Mouse (Mus musculus) stomach, embryonic 16.5 days (tissue): ENCODE results near the gene Bach2. TPM values are rescaled to one million over a fixed set of nuclear protein-coding genes. Genes with fewer than 3 reads are reported as not detected.

Experiments
- ATAC-seq: fragments of 200-750 bp; cut with Nextera tagmentation; 2 replicates; pipeline ENCODE4 v1.8.0; 2017; ENCODE audit warnings: moderate number of reproducible peaks, moderate TSS enrichment; ENCODE audit not compliant: insufficient read depth, low FRiP score
- H3K27ac ChIP-seq: fragments of 300-500 bp; sonication (generic); 2 replicates; pipeline ENCODE4 v1.5.1; 2014; ENCODE audit warnings: low read length
- H3K27me3 ChIP-seq: fragments of 300-500 bp; sonication (generic); 2 replicates; pipeline ENCODE4 v1.6.1; 2014; ENCODE audit warnings: low read length, control low read depth, mixed read lengths; ENCODE audit not compliant: control insufficient read depth, insufficient read depth
- H3K36me3 ChIP-seq: fragments of 300-500 bp; sonication (generic); 2 replicates; pipeline ENCODE4 v1.6.1; 2014; ENCODE audit warnings: low read length; ENCODE audit not compliant: control insufficient read depth, insufficient read depth
- H3K4me1 ChIP-seq: fragments of 300-500 bp; sonication (generic); 2 replicates; pipeline ENCODE4 v1.6.1; 2014; ENCODE audit warnings: low read length, control low read depth, mixed read lengths; ENCODE audit not compliant: control insufficient read depth, insufficient read depth
- H3K4me2 ChIP-seq: fragments of 300-500 bp; sonication (generic); 2 replicates; pipeline ENCODE4 v1.6.1; 2014; ENCODE audit warnings: low read depth, low read length, mixed read lengths
- H3K4me3 ChIP-seq: fragments of 300-500 bp; sonication (generic); replicated peaks from 2 replicates; pipeline ENCODE4 v1.5.1; 2014; ENCODE audit warnings: mild to moderate bottlenecking, low read length
- H3K9ac ChIP-seq: fragments of 300-500 bp; sonication (generic); 2 replicates; pipeline ENCODE4 v1.6.1; 2014; ENCODE audit warnings: low read length
- H3K9me3 ChIP-seq: fragments of 300-500 bp; sonication (generic); replicated peaks from 2 replicates; pipeline ENCODE4 v1.6.1; 2016; ENCODE audit warnings: low read length, control low read depth; ENCODE audit not compliant: control insufficient read depth
- WGBS: fragments of 180-500 bp; shearing (Covaris S2); extraction: QIAGEN DNeasy Blood & Tissue Kit; methylation state at CpG from one replicate; pipeline ENCODE4 v1.1.7; 2014; 5-methylcytosine and 5-hydroxymethylcytosine counted together
- polyA plus RNA-seq: library from polyadenylated mRNA; unstranded; fragments of >200 nt; fragmentation: Nextera tagmentation; extraction: Ambion mirVana; gene quantifications from 2 replicates; pipeline ENCODE4 v1.2.1, GENCODE M21; 2015

The Bach2 gene
- polyA plus RNA-seq, 1 experiment from 2014 or later, result 3.5 TPM

DNA sequence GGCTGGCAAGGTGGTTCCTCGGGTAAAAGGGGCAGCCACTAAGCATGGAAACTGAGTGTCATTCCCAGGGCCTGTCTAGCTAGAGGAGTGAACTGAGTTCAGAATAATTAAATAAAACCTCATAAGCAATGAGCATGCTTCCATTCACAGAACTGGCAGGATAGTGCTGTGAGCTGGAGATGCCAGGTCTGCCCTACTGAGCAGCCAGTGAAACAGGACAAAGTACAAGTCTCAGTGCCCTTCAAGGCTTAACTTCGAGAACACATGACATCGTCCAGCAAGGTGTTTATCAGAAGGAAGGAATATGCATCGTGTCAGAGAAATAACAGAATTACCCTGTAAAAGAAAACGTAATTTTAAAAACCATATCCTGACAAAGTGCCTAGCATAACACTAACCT lies 335.0 kb downstream of the Bach2 start:
- no peaks in the 10 kb centered on the region for H3K9me3 ChIP-seq
- H3K27ac ChIP-seq, result no peak overlapping the region
- H3K36me3 ChIP-seq, result no peaks in the 10 kb centered on the region
- ATAC-seq, result no peak
- no peak overlapping the region for H3K4me3 ChIP-seq
- peaks cover 11% of the 10 kb centered on the region; the same call in 1 of the 2 replicates for H3K4me1 ChIP-seq
- no peak overlapping the region for H3K4me2 ChIP-seq
- H3K27me3 ChIP-seq, result no peaks in the 10 kb centered on the region
- 78% methylated on average over 5 of the region's 5 CpGs for WGBS
- no peak overlapping the region for H3K9ac ChIP-seq

DNA sequence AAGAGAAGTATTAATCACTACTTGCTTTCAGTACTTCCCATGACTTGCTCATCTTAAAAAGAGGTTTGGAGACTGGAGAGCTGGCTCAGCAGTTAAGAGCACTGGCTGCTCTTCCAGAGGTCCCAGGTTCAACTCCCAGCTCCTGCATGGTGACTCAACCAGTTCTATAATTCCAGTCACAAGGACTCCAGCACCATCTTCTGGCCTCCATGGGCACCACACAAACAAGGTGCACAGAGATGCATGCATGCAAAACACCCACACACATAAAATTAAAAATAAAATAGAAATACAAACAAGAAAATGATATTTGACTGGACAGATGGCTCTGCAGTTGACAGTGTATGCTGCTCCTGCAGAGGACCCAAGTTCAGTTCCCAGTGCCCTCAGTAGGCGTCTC lies 336.0 kb downstream of the Bach2 start:
- Histone ChIP-seq H3K4me1 (peaks cover 11% of the 10 kb centered on the region; the same call in 1 of the 2 replicates), H3K9me3 (no peaks in the 10 kb centered on the region), H3K27me3 (no peaks in the 10 kb centered on the region), H3K36me3 (no peaks in the 10 kb centered on the region), H3K27ac (no peak overlapping the region), H3K4me2 (no peak overlapping the region), H3K9ac (no peak overlapping the region), H3K4me3 (no peak overlapping the region)
- ATAC-seq, result no peak
- WGBS, result 86% methylated on average over 1 of the region's 1 CpGs

DNA sequence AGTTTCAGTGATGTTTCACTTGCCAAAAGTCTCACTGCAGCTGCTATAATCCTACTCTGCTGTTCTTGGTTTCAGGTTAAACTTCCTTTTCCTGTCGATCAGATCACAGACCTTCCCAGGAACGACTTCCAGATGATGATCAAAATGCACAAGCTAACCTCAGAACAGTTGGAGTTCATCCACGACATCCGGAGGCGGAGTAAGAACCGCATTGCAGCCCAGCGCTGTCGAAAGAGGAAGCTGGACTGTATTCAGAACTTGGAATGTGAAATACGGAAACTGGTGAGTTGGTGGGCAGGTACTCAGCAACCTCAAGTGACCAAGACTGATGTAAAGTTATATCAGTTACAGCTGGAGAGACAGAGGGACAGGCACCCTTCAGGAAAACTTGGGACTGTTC lies 336.6 kb downstream of the Bach2 start:
- Histone ChIP-seq H3K4me2 (no peak overlapping the region), H3K4me3 (no peak overlapping the region), H3K9ac (no peak overlapping the region), H3K27ac (no peak overlapping the region), H3K36me3 (no peaks in the 10 kb centered on the region), H3K4me1 (peaks cover 6% of the 10 kb centered on the region; the same call in 1 of the 2 replicates), H3K9me3 (no peaks in the 10 kb centered on the region), H3K27me3 (no peaks in the 10 kb centered on the region)
- no peak for ATAC-seq
- 58% methylated on average over 9 of the region's 9 CpGs for WGBS

DNA sequence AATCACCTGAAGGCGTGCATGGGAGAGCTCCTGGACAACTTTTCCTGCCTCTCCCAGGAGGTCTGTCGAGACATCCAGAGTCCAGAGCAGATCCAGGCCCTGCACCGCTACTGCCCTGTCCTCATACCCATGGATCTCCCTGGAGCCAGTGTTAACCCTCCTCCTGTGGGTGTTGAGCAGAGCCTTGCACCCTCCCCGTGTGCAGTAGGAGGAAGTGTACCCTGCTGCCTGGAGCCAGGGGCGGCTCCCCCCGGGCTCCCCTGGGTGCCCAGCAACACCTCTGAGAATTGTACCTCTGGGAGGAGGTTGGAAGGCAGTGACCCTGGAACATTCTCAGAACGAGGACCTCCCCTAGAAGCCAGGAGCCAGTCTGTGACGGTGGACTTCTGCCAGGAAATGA lies 341.2 kb downstream of the Bach2 start:
- H3K27me3 ChIP-seq, result no peaks in the 10 kb centered on the region
- WGBS, result 79% methylated on average over 8 of the region's 8 CpGs

DNA sequence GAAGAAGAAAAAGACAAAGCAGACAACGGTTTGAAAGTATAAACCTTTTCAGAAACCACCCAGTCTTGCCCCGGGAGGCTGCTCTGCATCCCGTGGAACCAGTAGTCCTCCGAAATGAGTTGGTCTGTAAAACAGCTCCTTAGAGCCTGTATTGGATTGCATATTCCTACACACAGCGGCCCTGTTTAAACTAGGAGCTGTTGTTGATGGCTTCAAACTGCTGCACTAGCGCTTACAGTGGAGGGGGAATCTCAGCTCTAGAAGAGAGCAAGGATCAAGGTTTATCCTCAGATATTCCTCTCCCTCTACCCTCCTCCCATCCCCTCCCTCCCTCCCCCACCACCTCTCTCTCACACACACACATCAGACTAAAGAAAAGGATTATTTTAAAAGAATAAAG lies 345.6 kb downstream of the Bach2 start:
- ATAC-seq, result no peak
- no peaks in the 10 kb centered on the region for H3K27me3 ChIP-seq
- H3K9ac ChIP-seq, result no peak overlapping the region
- H3K4me2 ChIP-seq, result no peak overlapping the region
- H3K9me3 ChIP-seq, result no peaks in the 10 kb centered on the region
- WGBS, result 61% methylated on average over 6 of the region's 6 CpGs
- no peaks in the 10 kb centered on the region for H3K36me3 ChIP-seq
- H3K27ac ChIP-seq, result no peak overlapping the region
- no peaks in the 10 kb centered on the region for H3K4me1 ChIP-seq
- no peak overlapping the region for H3K4me3 ChIP-seq

More for the DNA sequence above, 341.2 kb downstream of the Bach2 start:
- no peak overlapping the region for H3K9ac ChIP-seq
- no peaks in the 10 kb centered on the region for H3K9me3 ChIP-seq
- H3K4me3 ChIP-seq, result no peak overlapping the region
- H3K36me3 ChIP-seq, result no peaks in the 10 kb centered on the region
- no peak overlapping the region for H3K27ac ChIP-seq
- H3K4me2 ChIP-seq, result no peak overlapping the region
- H3K4me1 ChIP-seq, result no peaks in the 10 kb centered on the region
- no peak for ATAC-seq

DNA sequence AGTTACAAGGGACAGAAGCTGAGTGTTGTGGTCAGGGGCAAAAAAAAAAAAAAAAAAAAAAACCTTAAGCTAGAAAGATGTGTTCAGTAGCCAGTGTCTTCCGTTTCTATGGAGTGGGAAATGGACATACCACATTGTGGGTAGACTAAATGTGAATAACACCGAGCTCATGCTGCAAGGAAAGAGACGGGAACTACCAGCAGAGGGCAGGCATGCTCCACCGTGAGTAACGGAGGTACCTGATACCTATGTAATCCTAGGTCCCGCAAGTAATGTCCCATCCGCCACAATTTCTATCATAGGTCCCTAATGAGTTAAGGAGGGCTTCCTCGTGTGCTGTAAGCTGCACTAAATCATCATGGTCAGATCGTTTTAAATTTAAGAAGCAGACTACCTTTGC lies 348.0 kb downstream of the Bach2 start:
- H3K9ac ChIP-seq, result no peak overlapping the region
- H3K4me3 ChIP-seq, result no peak overlapping the region
- H3K27ac ChIP-seq, result no peak overlapping the region
- H3K27me3 ChIP-seq, result no peaks in the 10 kb centered on the region
- no peak overlapping the region for H3K4me2 ChIP-seq
- 10% methylated on average over 9 of the region's 9 CpGs for WGBS
- H3K4me1 ChIP-seq, result no peaks in the 10 kb centered on the region
- no peaks in the 10 kb centered on the region for H3K36me3 ChIP-seq
- no peak for ATAC-seq
- H3K9me3 ChIP-seq, result no peaks in the 10 kb centered on the region

DNA sequence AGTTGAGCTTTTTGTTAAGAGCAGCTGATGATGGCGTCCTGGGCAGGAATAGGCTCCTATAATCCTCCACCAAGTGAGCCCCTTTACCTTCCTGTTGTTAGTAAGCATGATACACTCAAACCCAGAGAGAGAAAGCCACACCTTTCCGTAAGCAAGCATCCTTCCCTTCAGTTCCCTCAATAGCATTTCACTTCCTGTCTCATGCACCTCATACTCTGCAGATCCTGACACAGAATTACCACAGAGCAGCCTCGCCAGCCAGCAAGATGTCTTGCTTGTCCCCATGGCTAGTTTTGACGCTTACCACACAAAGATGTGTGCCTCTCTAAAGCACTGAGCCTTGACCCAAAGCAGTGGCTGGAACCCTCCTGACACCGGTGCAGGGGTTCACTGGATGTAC lies 348.9 kb downstream of the Bach2 start:
- 82% methylated on average over 5 of the region's 5 CpGs for WGBS
- no peak overlapping the region for H3K4me2 ChIP-seq
- ATAC-seq, result no peak

DNA sequence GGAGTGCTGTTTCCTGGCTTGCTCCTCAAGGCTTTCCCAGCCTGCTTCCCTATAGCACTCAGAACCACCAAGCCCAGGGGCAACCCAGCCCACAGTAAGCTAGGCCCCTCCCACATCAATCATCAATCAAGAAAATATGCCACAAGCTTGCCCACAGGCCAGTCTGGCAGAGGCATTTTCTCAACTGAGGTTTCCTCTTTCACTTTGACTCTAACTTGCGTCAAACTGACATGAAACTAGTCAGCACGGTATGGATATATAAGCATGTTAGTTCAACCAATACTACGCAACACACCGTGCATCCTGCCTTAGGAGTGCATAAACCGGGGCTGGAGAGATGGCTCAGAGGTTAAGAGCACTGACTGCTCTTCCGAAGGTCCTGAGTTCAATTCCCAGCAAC lies 349.6 kb downstream of the Bach2 start:
- 78% methylated on average over 6 of the region's 6 CpGs for WGBS
- no peak for ATAC-seq
- Histone ChIP-seq H3K36me3 (no peaks in the 10 kb centered on the region), H3K27me3 (no peaks in the 10 kb centered on the region), H3K4me2 (no peak overlapping the region), H3K4me3 (no peak overlapping the region), H3K4me1 (no peaks in the 10 kb centered on the region), H3K9ac (no peak overlapping the region), H3K9me3 (no peaks in the 10 kb centered on the region), H3K27ac (no peak overlapping the region)

More for the DNA sequence above, 348.9 kb downstream of the Bach2 start:
- no peaks in the 10 kb centered on the region for H3K36me3 ChIP-seq
- no peaks in the 10 kb centered on the region for H3K9me3 ChIP-seq
- no peak overlapping the region for H3K4me3 ChIP-seq
- H3K9ac ChIP-seq, result no peak overlapping the region
- no peaks in the 10 kb centered on the region for H3K4me1 ChIP-seq
- H3K27ac ChIP-seq, result no peak overlapping the region
- H3K27me3 ChIP-seq, result no peaks in the 10 kb centered on the region

DNA sequence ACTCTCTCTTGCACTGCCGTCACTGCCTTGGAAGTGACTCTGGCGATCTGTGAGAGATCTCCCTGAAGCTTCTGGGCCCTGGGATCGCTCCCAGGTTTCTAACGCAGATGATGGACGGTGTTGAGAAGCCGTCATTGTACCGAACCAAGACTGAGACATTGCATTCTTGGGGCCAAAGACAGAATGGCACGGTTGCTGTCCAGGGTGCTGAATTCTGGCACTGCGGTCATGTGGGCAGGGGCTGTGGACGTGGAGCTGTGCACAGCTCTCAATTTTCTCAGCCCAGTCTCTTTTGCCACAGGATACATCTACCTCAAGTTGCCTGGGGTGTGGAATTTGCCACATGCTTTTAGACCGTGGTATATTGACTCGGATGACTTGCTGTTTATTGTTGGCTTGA lies 362.5 kb downstream of the Bach2 start:
- no peak for ATAC-seq
- Histone ChIP-seq H3K4me3 (no peak overlapping the region), H3K4me2 (no peak overlapping the region), H3K27me3 (no peaks in the 10 kb centered on the region), H3K36me3 (no peaks in the 10 kb centered on the region), H3K9me3 (no peaks in the 10 kb centered on the region), H3K4me1 (no peaks in the 10 kb centered on the region), H3K9ac (no peak overlapping the region), H3K27ac (no peak overlapping the region)
- WGBS, result 22% methylated on average over 12 of the region's 12 CpGs

DNA sequence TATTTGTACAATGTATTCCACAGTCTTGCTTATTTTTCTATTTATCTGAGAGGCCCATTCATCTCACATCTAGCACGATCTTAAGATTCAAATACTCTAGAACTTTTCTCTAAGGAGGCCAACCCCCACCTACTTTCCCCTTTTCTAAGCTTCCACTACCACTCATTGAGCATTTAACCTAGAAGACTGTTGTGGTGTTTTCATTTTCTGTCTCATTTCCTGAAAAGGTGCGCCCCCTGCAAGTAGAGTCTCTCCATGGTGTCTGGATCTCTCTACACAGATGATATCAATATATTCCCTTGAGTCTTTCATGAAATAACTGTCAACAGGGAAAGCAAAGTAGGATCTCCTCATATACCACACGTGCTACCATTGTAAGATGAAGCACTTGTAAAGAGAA lies 364.1 kb downstream of the Bach2 start, which contains the start of gene Gja10:
Gene Gja10, minus strand, starts transcription at position 101 of the 400 bp plus-strand sequence.
- H3K36me3 ChIP-seq, result no peaks in the 10 kb centered on the region
- no peaks in the 10 kb centered on the region for H3K27me3 ChIP-seq
- no peak within 1 kb of the TSS for H3K9ac ChIP-seq
- no peak within 1 kb of the TSS for H3K27ac ChIP-seq
- no peak within 1 kb of the TSS for H3K4me3 ChIP-seq
- H3K4me1 ChIP-seq, result no peaks in the 10 kb centered on the region
- WGBS, result 70% methylated on average over 3 of the region's 3 CpGs
- ATAC-seq, result no peak
- H3K9me3 ChIP-seq, result no peaks in the 10 kb centered on the region
- H3K4me2 ChIP-seq, result no peak within 1 kb of the TSS
